Mouse (Mus musculus): ENCODE measurements around the gene Slc38a3. TPM values are rescaled to one million over a fixed set of nuclear protein-coding genes. Genes with fewer than 3 reads are reported as not detected.

Slc38a3 gene
- polyA plus RNA-seq, 1 experiment: 145 TPM

GRCm38 (mm10) chr9:107646975-107647374, 22.4 kb downstream of the Slc38a3 start:
- Histone ChIP-seq H3K4me1 (ENCODE audit: control insufficient read depth, insufficient read depth, low read length) (no peaks in the 10 kb centered on the region), H3K27ac (ENCODE audit: insufficient read depth, low read length) (no peak overlapping the region), H3K4me3 (replicated peaks; ENCODE audit: insufficient read depth, low read depth, low read length) (no peak overlapping the region), H3K27me3 (ENCODE audit: control insufficient read depth, insufficient read depth, low read length) (no peaks in the 10 kb centered on the region)
- 90% methylated on average over 6 of the region's 6 CpGs for WGBS
- TF ChIP-seq CTCF (IDR thresholded peaks at IDR 0.05; ENCODE audit: borderline replicate concordance, insufficient read depth, low read depth, low read length) (no peak), POLR2A (IDR thresholded peaks at IDR 0.05; ENCODE audit: borderline replicate concordance, insufficient read depth, low read length) (no peak)
- DNase-seq: no peak

GRCm38 (mm10) chr9:107645577-107645976, 23.8 kb downstream of the Slc38a3 start:
- TF ChIP-seq CTCF (IDR thresholded peaks at IDR 0.05; ENCODE audit: borderline replicate concordance, insufficient read depth, low read depth, low read length) (peak; percentile 87), POLR2A (IDR thresholded peaks at IDR 0.05; ENCODE audit: borderline replicate concordance, insufficient read depth, low read length) (no peak)
- no peak overlapping the region for H3K27ac ChIP-seq (ENCODE audit: insufficient read depth, low read length)

GRCm38 (mm10) chr9:107645153-107645510, 24.2 kb downstream of the Slc38a3 start:
- Histone ChIP-seq H3K4me3 (replicated peaks; ENCODE audit: insufficient read depth, low read depth, low read length) (no peak overlapping the region), H3K27me3 (ENCODE audit: control insufficient read depth, insufficient read depth, low read length) (no peaks in the 10 kb centered on the region), H3K27ac (ENCODE audit: insufficient read depth, low read length) (no peak overlapping the region), H3K4me1 (ENCODE audit: control insufficient read depth, insufficient read depth, low read length) (no peaks in the 10 kb centered on the region)
- 49% methylated on average over 7 of the region's 7 CpGs for WGBS
- TF ChIP-seq CTCF (IDR thresholded peaks at IDR 0.05; ENCODE audit: borderline replicate concordance, insufficient read depth, low read depth, low read length): no peak
- TF ChIP-seq POLR2A (IDR thresholded peaks at IDR 0.05; ENCODE audit: borderline replicate concordance, insufficient read depth, low read length): no peak
- no peak for DNase-seq

More at GRCm38 (mm10) chr9:107645577-107645976, 23.8 kb downstream of the Slc38a3 start:
- 19% methylated on average over 5 of the region's 5 CpGs for WGBS
- no peaks in the 10 kb centered on the region for H3K4me1 ChIP-seq (ENCODE audit: control insufficient read depth, insufficient read depth, low read length)
- H3K4me3 ChIP-seq (replicated peaks; ENCODE audit: insufficient read depth, low read depth, low read length): no peak overlapping the region
- peak; percentile 69 to 78 for DNase-seq
- H3K27me3 ChIP-seq (ENCODE audit: control insufficient read depth, insufficient read depth, low read length): no peaks in the 10 kb centered on the region

GRCm38 (mm10) chr9:107644495-107645152, 24.7 kb downstream of the Slc38a3 start:
- Histone ChIP-seq H3K27ac (ENCODE audit: insufficient read depth, low read length) (peak overlapping the region; percentile 79; the same call in 1 of the 2 replicates), H3K4me1 (ENCODE audit: control insufficient read depth, insufficient read depth, low read length) (no peaks in the 10 kb centered on the region), H3K27me3 (ENCODE audit: control insufficient read depth, insufficient read depth, low read length) (no peaks in the 10 kb centered on the region), H3K4me3 (replicated peaks; ENCODE audit: insufficient read depth, low read depth, low read length) (peak overlapping the region; percentile 78)
- 2% methylated on average over 35 of the region's 35 CpGs for WGBS
- peak; percentile 90 to 94 for DNase-seq
- peak; percentile 85; the same call in 1 of the 2 replicates for TF ChIP-seq POLR2A (IDR thresholded peaks at IDR 0.05; ENCODE audit: borderline replicate concordance, insufficient read depth, low read length)
- TF ChIP-seq CTCF (IDR thresholded peaks at IDR 0.05; ENCODE audit: borderline replicate concordance, insufficient read depth, low read depth, low read length): peak; percentile 84

GRCm38 (mm10) chr9:107643544-107644214, 25.7 kb downstream of the Slc38a3 start:
- no peaks in the 10 kb centered on the region for H3K4me1 ChIP-seq (ENCODE audit: control insufficient read depth, insufficient read depth, low read length)
- H3K4me3 ChIP-seq (replicated peaks; ENCODE audit: insufficient read depth, low read depth, low read length): no peak overlapping the region
- TF ChIP-seq CTCF (IDR thresholded peaks at IDR 0.05; ENCODE audit: borderline replicate concordance, insufficient read depth, low read depth, low read length) (no peak), POLR2A (IDR thresholded peaks at IDR 0.05; ENCODE audit: borderline replicate concordance, insufficient read depth, low read length) (no peak)
- WGBS: 95% methylated on average over 13 of the region's 13 CpGs
- no peaks in the 10 kb centered on the region for H3K27me3 ChIP-seq (ENCODE audit: control insufficient read depth, insufficient read depth, low read length)
- peak overlapping the region; percentile 79; the same call in 1 of the 2 replicates for H3K27ac ChIP-seq (ENCODE audit: insufficient read depth, low read length)
- no peak for DNase-seq

- Histone ChIP-seq H3K4me1 (ENCODE audit: control insufficient read depth, insufficient read depth, low read length) (no peaks in the 10 kb centered on the region), H3K4me3 (replicated peaks; ENCODE audit: insufficient read depth, low read depth, low read length) (no peak overlapping the region), H3K27me3 (ENCODE audit: control insufficient read depth, insufficient read depth, low read length) (no peaks in the 10 kb centered on the region), H3K27ac (ENCODE audit: insufficient read depth, low read length) (no peak overlapping the region)
- DNase-seq: no peak
- 56% methylated on average over 8 of the region's 8 CpGs for WGBS
- TF ChIP-seq POLR2A (IDR thresholded peaks at IDR 0.05; ENCODE audit: borderline replicate concordance, insufficient read depth, low read length) (no peak), CTCF (IDR thresholded peaks at IDR 0.05; ENCODE audit: borderline replicate concordance, insufficient read depth, low read depth, low read length) (no peak)
Observed at GRCm38 (mm10) chr9:107641666-107642065, 27.7 kb downstream of the Slc38a3 start.

GRCm38 (mm10) chr9:107640257-107640772, 29.0 kb downstream of the Slc38a3 start:
- Histone ChIP-seq H3K27me3 (ENCODE audit: control insufficient read depth, insufficient read depth, low read length) (no peaks in the 10 kb centered on the region), H3K27ac (ENCODE audit: insufficient read depth, low read length) (no peak overlapping the region), H3K4me1 (ENCODE audit: control insufficient read depth, insufficient read depth, low read length) (no peaks in the 10 kb centered on the region), H3K4me3 (replicated peaks; ENCODE audit: insufficient read depth, low read depth, low read length) (no peak overlapping the region)
- WGBS: 42% methylated on average over 8 of the region's 8 CpGs
- no peak for DNase-seq
- TF ChIP-seq CTCF (IDR thresholded peaks at IDR 0.05; ENCODE audit: borderline replicate concordance, insufficient read depth, low read depth, low read length) (no peak), POLR2A (IDR thresholded peaks at IDR 0.05; ENCODE audit: borderline replicate concordance, insufficient read depth, low read length) (no peak)

Measured in cerebellum, adult 2 months (tissue).